In genomic region chr13:40167871-40168270, GRCm38 (mm10) we compare ENCODE assay signal across 21 mouse cellular contexts.
A peak's percentile ranks its signal among the peaks of the same experiment; 100 is the strongest.
DNase-seq lines count a peak whose midpoint lies in the region; ATAC-seq and TF ChIP-seq lines count a peak whose summit lies in the region.
"Had no signal": no experiment of that assay in that cellular context is flagged by ENCODE, and none has a peak within 500 bp of the region (broad histone marks: within the 10 kb centered on the region; RNA-seq: fewer than 3 reads in every experiment).

No protein-coding gene starts in this region.

- TF ChIP-seq POLR2A in brain, embryonic 14.5 days (IDR thresholded peaks at IDR 0.05; ENCODE audit: borderline replicate concordance, extremely low read depth, insufficient read depth, insufficient read length, poor library complexity, severe bottlenecking), result no peak

- no peak overlapping the region for H3K4me3 ChIP-seq in kidney, postnatal 0 days (replicated peaks; ENCODE audit: low read depth, low read length)
- H3K4me3 ChIP-seq: heart, embryonic 15.5 days; hindbrain, embryonic 12.5 days; midbrain, embryonic 13.5 days; stomach, embryonic 15.5 days had no signal

- WGBS in kidney, postnatal 0 days, result 45% methylated on average over 7 of the region's 7 CpGs

- H3K27ac ChIP-seq in kidney, postnatal 0 days, result no peak overlapping the region
- H3K27ac ChIP-seq: heart, embryonic 15.5 days; hindbrain, embryonic 12.5 days; midbrain, embryonic 13.5 days; stomach, embryonic 15.5 days had no signal

- DNase-seq in kidney, postnatal 0 days (ENCODE audit: low spot score), result peak; percentile 41
- DNase-seq in kidney, adult 11 months, result no peak
- peak; percentile 6 for DNase-seq in brain, embryonic 14.5 days (ENCODE audit: low read depth)
- DNase-seq in embryo, embryonic 11 days, result peak; percentile 56
- DNase-seq in hindlimb bud, embryonic 11.5 days (ENCODE audit: extremely low spot score, low read depth, low spot score), result peak; percentile 12
- DNase-seq in gastrocnemius, postnatal 10 days, result no peak
- DNase-seq: adrenal gland, postnatal 14 days; cerebellum, adult 2 months; gastrocnemius, postnatal 36 days; lung, adult 18-20 months; lung, postnatal 36 days; right cerebral cortex, postnatal 14 days; thymus, adult 2 months had no signal

- H3K4me1 ChIP-seq in kidney, postnatal 0 days (replicated peaks; ENCODE audit: insufficient read depth, low read length), result no peaks in the 10 kb centered on the region
- H3K4me1 ChIP-seq: heart, embryonic 15.5 days; hindbrain, embryonic 12.5 days; midbrain, embryonic 13.5 days; stomach, embryonic 15.5 days had no signal

- no peaks in the 10 kb centered on the region for H3K36me3 ChIP-seq in kidney, postnatal 0 days (ENCODE audit: insufficient read depth, low read length)
- H3K36me3 ChIP-seq: heart, embryonic 15.5 days; hindbrain, embryonic 12.5 days; midbrain, embryonic 13.5 days; stomach, embryonic 15.5 days had no signal

- H3K4me2 ChIP-seq in kidney, postnatal 0 days (ENCODE audit: low read length), result no peak overlapping the region
- H3K4me2 ChIP-seq: heart, embryonic 15.5 days; hindbrain, embryonic 12.5 days; midbrain, embryonic 13.5 days; stomach, embryonic 15.5 days had no signal

- no peaks in the 10 kb centered on the region for H3K27me3 ChIP-seq in kidney, postnatal 0 days (ENCODE audit: insufficient read depth, low read length)
- H3K27me3 ChIP-seq: heart, embryonic 15.5 days; hindbrain, embryonic 12.5 days; midbrain, embryonic 13.5 days; Patski; stomach, embryonic 15.5 days had no signal

- no peak for ATAC-seq in kidney, postnatal 0 days (replicated peaks; ENCODE audit: low FRiP score, low read depth)
- no peak for ATAC-seq in CD4-positive, CD25-positive, alpha-beta regulatory T cell, adult 4 months
- ATAC-seq: activated CD4-positive, CD25-positive, alpha-beta regulatory T cell, adult 4 months; intestine, postnatal 0 days; midbrain, embryonic 13.5 days; Patski had no signal

- no peaks in the 10 kb centered on the region for H3K9me3 ChIP-seq in kidney, postnatal 0 days (replicated peaks; ENCODE audit: low read length)
- H3K9me3 ChIP-seq: heart, embryonic 15.5 days; hindbrain, embryonic 12.5 days; midbrain, embryonic 13.5 days; stomach, embryonic 15.5 days had no signal

- no peak for TF ChIP-seq CTCF in kidney, postnatal 0 days (IDR thresholded peaks at IDR 0.05; ENCODE audit: low read depth)
- no peak for TF ChIP-seq CTCF in brain, embryonic 14.5 days (IDR thresholded peaks at IDR 0.05; ENCODE audit: borderline replicate concordance, extremely low read depth, insufficient read depth, insufficient read length)

- H3K9ac ChIP-seq in kidney, postnatal 0 days (ENCODE audit: low read depth, low read length), result no peak overlapping the region
- H3K9ac ChIP-seq: heart, embryonic 15.5 days; hindbrain, embryonic 12.5 days; midbrain, embryonic 13.5 days; stomach, embryonic 15.5 days had no signal

Comparison
In these comparisons a context has a peak if more than half of its experiments do, and no peak if none do; other contexts are left out.
1. DNase-seq: peak in kidney, postnatal 0 days (single experiment), brain, embryonic 14.5 days (single experiment), embryo, embryonic 11 days (single experiment) and hindlimb bud, embryonic 11.5 days (single experiment); none in kidney, adult 11 months (single experiment) and gastrocnemius, postnatal 10 days (single experiment).